15 mouse cellular contexts compared by ENCODE assay signal in the genomic region with DNA sequence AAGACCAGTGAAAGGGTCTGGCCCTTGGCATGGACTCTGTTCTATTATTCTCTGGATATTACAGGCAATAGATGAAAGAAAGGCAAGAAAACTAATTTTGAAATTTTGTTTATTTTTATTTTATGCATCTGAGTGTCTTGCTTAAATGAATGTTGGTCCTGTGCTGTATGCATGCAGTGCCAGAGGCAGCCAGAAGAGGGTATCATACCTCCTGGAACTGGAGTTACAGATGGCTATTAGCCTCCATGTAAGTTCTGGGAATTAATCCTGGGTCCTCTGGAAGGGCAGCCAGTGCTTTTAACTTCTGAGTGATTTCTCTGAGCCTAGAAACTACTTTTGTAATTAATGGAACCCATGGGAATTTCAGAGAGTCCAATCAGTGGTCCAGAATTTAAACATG.
DNase-seq lines count a peak whose midpoint lies in the region; ATAC-seq and TF ChIP-seq lines count a peak whose summit lies in the region.
"Had no signal": no experiment of that assay in that cellular context is flagged by ENCODE, and none has a peak within 500 bp of the region (broad histone marks: within the 10 kb centered on the region; RNA-seq: fewer than 3 reads in every experiment).

No protein-coding gene starts in this region.

- no peak overlapping the region for H3K9ac ChIP-seq in kidney, embryonic 16.5 days (replicated peaks; ENCODE audit: low read length)
- H3K9ac ChIP-seq: neural tube, embryonic 13.5 days had no signal

- H3K36me3 ChIP-seq in kidney, adult 2 months (ENCODE audit: control insufficient read depth, insufficient read depth, low read length): no peaks in the 10 kb centered on the region
- no peaks in the 10 kb centered on the region for H3K36me3 ChIP-seq in kidney, embryonic 16.5 days (ENCODE audit: insufficient read depth, low read length)
- H3K36me3 ChIP-seq: G1E; neural tube, embryonic 13.5 days had no signal

- H3K4me1 ChIP-seq in kidney, adult 2 months (ENCODE audit: control insufficient read depth, insufficient read depth, low read length): no peaks in the 10 kb centered on the region
- no peaks in the 10 kb centered on the region for H3K4me1 ChIP-seq in kidney, embryonic 16.5 days (ENCODE audit: insufficient read depth, low read length)
- H3K4me1 ChIP-seq: neural tube, embryonic 13.5 days had no signal

- H3K27ac ChIP-seq in kidney, adult 2 months (ENCODE audit: insufficient read depth, low read depth, low read length): no peak overlapping the region
- no peak overlapping the region for H3K27ac ChIP-seq in kidney, embryonic 16.5 days (ENCODE audit: low read length)
- H3K27ac ChIP-seq: neural tube, embryonic 13.5 days had no signal

- H3K9me3 ChIP-seq in kidney, embryonic 16.5 days (ENCODE audit: low read length): no peaks in the 10 kb centered on the region

- no peak for ATAC-seq in kidney, embryonic 16.5 days (ENCODE audit: low FRiP score, low TSS enrichment)
- ATAC-seq: inflammation-experienced regulatory T-cells, adult 6 months had no signal

- H3K4me3 ChIP-seq in kidney, adult 2 months (ENCODE audit: insufficient read depth, low read depth, low read length): no peak overlapping the region
- H3K4me3 ChIP-seq in kidney, embryonic 16.5 days (ENCODE audit: low read length): no peak overlapping the region
- H3K4me3 ChIP-seq: neural tube, embryonic 13.5 days had no signal

- H3K4me2 ChIP-seq in kidney, embryonic 16.5 days (replicated peaks; ENCODE audit: low read depth, low read length): no peak overlapping the region
- H3K4me2 ChIP-seq: liver, embryonic 11.5 days; neural tube, embryonic 13.5 days had no signal

- DNase-seq in adrenal gland, adult 2 months: peak; percentile 9
- no peak for DNase-seq in adrenal gland, postnatal 14 days
- peak; percentile 24 for DNase-seq in kidney, adult 2 months
- DNase-seq in 3T3-L1 (ENCODE audit: low read depth, low spot score): peak; percentile 10
- no peak for DNase-seq in brain, embryonic 14.5 days (ENCODE audit: low read depth)
- DNase-seq in Muller cell, postnatal 12 days (ENCODE audit: inconsistent ontology term): no peak
- DNase-seq in embryo, embryonic 11 days: no peak
- DNase-seq: cerebellum, adult 9-11 months; spleen, adult 18-20 months; thymus, postnatal 36 days had no signal

- no peak for TF ChIP-seq POLR2A in kidney, adult 2 months (IDR thresholded peaks at IDR 0.05; ENCODE audit: low read depth, low read length)
- TF ChIP-seq POLR2A in brain, embryonic 14.5 days (IDR thresholded peaks at IDR 0.05; ENCODE audit: borderline replicate concordance, extremely low read depth, insufficient read depth, insufficient read length, poor library complexity, severe bottlenecking): no peak

- peak; percentile 25; the same call in 1 of the 2 replicates for TF ChIP-seq CTCF in kidney, adult 2 months (conservative IDR thresholded peaks at IDR 0.05; ENCODE audit: insufficient read depth, insufficient read length, low read depth, low read length)
- TF ChIP-seq CTCF in brain, embryonic 14.5 days (IDR thresholded peaks at IDR 0.05; ENCODE audit: borderline replicate concordance, extremely low read depth, insufficient read depth, insufficient read length): peak; percentile 16; the same call in 1 of the 2 replicates

- no peaks in the 10 kb centered on the region for H3K27me3 ChIP-seq in kidney, adult 2 months (replicated peaks; ENCODE audit: control insufficient read depth, insufficient read depth, low read length)
- H3K27me3 ChIP-seq in kidney, embryonic 16.5 days (ENCODE audit: insufficient read depth, low read length): no peaks in the 10 kb centered on the region
- H3K27me3 ChIP-seq: neural tube, embryonic 13.5 days had no signal

Comparison
In these comparisons a context has a peak if more than half of its experiments do, and no peak if none do; other contexts are left out.
1. DNase-seq: peak in adrenal gland, adult 2 months (single experiment), kidney, adult 2 months (single experiment) and 3T3-L1 (single experiment); none in adrenal gland, postnatal 14 days (single experiment), brain, embryonic 14.5 days (single experiment), Muller cell, postnatal 12 days (single experiment) and embryo, embryonic 11 days (single experiment).